Mouse (Mus musculus) A20 (cell line): ENCODE results near the gene Unc5cl.

ENCODE experiments used
- DNase-seq: peaks from one replicate; pipeline ENCODE4 v3.0.0-alpha.2; 2011; ENCODE audit warnings: low read depth, low spot score

The Unc5cl gene

DNA sequence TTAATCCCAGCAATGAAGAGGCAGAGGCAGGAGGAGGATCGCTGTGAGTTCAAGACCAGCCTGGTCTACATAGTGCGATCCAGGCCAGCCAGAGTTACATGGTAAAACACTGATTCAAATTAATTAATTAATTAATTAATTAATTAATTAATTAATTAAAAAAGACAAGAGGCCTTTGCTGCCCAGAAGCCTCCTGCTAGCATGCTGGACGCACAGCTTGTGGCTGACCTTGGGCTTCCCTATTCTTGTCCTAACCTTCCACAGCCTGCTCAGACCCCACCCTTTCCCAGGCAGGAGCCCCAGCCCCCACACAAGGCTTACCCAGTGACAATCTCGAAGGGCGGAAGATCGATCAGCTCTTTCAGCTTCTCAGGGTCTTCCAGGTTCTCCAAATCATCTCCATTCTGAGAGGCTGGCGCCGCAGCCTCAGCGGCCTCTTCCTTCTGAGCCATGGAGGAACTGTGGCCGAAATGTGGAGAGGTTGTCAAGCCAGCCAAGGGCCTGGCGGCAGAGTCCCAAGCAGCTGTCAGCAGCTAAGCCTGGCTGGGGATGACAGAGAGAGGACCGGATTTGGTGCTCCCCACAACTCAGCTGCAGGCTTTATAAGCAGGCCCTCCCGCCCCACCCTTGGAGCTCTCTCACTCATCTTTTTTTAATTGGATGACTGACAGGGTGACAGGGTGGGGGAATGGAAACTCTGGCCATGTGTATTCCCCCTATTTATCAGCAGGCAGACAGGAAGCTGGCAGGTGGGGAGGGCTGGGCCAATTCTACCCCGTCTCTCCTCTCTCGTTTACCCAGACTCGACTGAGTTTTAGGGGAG lies 22.3 kb upstream of the Unc5cl start, which contains the start of gene Apobec2:
TSS of gene Apobec2 (minus strand) at position 773 of the 823 bp plus-strand sequence.
- no peak for DNase-seq

DNA sequence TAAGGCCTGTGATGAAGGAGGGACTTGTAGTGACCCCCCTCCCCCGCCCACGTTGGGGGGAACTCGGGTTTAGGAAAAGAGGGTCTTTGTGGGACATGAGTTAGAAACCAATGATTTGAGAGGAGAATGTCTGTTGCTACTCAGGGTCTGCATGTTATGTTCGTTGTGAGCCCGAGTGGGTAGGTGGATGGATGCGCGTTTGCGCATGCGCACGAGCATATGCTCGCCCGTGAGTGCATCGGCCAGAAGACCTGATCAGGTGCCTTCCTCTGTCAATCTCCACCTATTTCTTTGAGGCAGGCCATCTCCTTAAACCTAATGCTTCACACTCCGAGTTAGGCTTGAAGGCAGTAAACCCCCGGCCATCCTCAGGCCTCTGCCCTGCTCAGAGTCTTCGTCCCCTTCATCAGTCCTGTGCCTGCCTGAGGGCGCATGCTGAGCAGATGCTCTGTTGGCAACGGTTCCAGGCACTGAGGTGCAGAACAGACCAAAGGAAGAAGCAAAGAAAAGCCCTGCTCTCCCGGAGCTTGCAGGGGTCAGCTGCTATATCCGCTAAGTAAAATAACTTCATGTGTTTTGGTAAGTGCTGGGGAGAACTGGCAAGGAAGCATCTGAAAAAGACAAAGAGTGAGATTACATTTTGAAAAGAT lies 21.6 kb upstream of the Unc5cl start:
- no peak for DNase-seq

DNA sequence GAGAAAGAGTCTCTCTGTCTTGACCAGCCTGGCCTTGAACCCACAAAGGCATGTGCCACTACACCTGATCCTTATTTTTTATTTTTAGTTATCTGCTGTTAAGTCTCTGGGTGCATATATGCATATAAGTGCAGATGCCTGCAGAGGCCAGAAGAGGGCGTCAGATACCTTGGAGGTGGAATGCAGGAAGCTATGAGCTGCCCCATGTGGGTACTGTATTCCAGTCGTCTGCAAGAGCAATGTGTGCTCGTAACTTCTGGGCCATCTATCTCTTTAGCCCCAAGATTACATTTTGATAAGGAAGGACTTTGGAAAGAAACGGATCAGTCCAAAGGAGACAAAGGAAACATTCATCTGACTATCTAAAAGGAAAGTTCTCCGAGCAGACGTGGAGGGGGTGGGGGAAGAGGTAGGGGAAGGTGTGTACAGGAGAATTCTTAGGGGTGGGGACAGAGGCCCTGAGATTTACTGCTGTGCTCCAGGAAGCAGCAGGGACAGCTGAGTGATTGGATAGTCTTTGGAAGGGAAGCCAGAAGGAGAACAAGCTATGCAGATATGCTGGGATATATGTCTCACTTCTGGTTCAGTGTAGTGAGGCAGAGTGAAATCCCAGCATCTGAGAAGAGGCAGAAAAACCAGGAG lies 20.9 kb upstream of the Unc5cl start:
- DNase-seq, result no peak

DNA sequence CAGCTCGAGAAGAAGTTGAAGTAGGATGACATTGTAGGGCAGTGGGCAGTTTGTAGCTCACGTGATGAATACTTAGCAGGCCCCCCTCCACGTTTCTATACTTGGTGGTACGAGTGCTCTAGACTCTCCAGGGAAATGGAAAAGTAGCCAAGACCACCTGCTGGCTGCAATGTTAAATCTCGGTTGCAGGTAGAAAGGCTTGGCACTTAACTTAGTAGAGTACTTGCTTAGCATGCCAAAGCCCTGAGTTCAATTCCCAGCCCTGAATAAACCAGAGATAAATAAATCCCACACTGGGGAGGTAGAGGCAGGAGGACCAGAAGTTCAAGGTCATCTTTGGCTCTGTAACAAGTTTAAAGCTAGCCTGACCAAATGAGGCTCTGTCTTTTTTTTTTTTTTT lies 20.2 kb upstream of the Unc5cl start:
- no peak for DNase-seq

DNA sequence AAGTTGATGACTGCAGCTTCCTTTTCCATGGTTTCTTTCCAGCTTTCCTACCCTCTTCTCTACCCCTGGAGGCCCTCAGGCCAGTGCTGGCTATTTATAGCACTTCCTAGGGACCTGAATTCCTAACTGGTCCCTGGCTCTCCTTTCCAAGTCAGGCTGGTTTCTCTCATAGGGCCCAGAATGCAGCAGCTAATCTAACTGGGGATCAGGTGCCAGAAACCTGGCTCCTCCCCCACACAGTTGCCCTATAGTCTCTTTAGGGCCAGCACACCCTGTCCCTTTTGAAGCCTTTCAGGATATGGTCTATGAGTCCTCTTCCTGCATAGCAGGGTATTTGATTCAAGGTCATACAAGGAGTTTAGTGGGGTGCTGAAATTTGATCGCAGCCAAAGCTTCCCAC lies 18.2 kb upstream of the Unc5cl start:
- no peak for DNase-seq

DNA sequence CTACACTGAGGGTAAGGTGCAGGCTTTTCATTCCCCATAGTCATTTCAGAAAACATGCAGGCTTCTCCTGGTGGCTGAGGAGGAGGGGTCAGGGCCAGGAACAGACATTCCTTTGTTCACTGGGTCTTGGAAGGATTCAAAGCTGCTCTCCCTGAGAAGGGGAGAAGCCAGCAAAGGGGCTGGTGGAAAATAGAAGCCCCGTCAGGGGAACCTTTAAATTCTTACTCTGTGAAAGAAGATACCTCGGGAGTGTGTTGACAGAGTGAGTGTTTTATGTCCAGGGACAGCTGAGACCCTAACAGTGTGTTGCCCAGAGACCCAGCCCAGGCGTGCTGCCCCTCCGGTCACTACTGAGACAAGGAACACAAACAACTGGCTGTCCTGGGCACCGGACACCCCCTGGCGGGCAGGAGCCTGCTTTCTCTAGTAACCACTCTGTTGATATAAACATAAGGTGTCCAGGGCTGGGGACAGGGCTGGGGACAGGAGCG lies 17.2 kb upstream of the Unc5cl start:
- DNase-seq, result no peak

DNA sequence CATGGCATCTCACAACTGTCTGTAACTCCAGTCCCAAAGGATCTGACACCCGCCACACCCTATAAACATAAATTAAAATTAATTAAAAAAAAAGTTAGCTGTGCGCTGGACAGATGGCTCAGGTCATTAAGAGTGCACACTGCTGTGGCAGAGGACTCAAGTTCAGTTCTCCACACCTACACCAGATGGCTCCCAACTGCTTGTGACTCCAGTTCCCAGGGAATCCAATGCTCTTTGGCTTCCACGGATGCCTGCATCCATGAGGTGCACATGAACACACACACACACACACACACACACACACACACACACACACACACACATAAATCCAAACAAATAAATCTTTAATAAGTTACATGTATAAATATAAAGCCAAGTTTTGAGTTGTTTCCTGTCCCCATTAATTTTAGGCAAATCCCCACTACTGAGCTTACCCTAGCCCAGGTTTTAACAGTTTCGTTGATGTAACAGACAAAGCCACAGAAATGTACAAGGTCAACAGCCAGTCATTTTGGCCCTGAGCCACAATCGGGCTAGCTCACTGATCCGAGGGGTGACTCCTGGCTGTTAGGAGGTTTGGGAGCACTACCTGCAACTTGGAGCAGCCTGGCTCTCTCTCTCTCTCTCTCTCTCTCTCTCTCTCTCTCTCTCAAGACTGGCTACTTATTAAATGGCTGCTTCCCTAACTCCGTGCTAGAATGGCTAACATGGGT lies 11.8 kb upstream of the Unc5cl start:
- no peak for DNase-seq

DNA sequence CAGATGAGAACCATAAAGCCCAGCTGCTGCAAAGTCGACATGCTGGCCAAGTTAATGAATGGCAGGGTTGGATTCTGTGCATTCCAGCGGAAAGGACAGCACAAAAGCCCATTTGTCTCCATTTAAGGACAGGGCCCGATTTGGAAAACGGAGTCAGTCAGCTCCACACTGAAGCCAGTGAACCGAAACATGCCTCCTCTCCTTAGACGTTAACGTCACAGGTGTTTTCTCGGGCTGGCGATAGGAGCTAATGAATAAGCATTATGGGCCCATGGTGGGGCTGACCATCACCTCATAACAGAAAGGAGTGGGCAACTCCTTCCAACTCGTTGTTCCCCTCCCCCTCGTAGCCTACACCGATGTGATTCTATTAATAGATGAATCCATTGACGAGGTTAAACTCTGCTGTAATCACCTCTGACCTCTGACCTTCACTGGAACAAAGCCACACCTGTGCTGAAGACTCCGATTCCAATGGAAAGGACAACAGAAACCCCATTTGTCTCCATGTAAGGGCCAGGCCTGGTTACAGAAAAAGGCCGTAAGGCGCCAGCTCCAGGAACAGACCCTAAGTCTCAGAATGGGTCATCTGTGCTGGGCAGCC lies 11.1 kb upstream of the Unc5cl start:
- DNase-seq, result no peak

DNA sequence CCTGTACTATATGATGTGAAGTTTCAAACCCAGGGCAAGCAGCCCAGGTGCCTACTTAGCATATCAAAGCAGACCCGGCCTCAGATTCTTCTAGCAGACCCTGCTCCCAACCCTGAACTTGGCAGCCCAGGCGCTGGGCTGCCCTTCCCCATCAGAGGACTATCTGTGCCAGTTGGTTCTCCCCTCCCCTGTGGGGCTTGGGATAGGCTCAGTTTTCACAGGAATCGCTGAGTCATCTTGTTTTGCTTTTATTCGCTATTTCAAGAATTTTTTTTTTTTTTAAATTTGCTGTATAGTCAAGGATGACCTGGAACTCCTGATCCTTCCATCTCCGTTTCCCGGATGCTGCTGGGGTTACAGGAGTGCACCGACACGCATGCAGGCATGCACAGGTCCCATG lies 7.0 kb upstream of the Unc5cl start:
- DNase-seq, result no peak

DNA sequence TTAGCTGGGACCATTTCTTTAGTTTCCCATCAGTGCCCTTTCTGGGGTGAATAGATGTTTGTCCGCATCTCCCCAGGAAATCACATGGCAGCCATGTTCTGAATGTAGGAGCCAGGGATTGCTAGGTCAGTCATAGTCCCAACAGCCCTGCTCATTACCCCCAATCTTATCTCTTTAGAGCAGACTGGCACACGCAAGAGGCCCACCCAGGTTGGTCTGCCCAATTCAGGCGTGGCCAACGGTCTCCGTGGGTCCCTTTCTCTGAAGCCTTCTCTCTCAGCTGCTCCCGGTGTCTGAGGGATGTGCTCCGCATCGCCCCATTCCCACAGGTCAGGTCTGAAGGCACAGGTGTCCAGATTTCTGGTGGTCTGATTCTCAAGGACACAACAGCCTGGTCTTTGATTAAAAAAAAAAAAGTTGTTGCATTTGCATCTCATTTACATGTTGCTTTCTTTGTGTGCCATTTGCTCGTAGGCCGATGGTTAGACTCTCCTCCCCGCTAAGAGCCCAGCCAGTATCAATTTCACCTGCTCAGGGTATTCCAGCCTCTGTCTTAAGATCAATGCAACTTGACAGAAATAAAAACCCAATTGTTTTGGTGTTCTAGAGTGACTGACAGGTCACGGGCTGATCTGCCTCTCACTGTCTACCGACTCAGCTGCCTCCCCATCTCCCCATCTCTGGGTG lies 3.9 kb upstream of the Unc5cl start:
- no peak for DNase-seq

DNA sequence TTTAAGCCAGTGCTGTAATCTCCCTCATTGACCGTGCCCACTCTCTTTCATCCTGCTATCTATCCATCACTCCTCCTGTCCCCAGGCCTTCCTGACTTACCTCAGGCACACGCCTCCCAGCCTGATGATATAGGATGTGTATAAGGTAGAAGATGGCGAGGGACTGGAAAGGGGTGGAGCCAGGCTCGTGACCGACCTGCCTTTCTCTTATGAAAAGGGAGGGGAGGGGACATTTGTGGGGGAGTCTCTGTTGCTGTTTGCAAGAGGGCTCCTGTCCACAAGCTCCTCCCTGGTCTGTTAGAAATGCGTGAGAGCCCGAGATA lies 3.4 kb upstream of the Unc5cl start, which contains the start of gene Tspo2:
TSS of gene Tspo2 (minus strand) at position 170 of the 323 bp plus-strand sequence.
- no peak for DNase-seq

DNA sequence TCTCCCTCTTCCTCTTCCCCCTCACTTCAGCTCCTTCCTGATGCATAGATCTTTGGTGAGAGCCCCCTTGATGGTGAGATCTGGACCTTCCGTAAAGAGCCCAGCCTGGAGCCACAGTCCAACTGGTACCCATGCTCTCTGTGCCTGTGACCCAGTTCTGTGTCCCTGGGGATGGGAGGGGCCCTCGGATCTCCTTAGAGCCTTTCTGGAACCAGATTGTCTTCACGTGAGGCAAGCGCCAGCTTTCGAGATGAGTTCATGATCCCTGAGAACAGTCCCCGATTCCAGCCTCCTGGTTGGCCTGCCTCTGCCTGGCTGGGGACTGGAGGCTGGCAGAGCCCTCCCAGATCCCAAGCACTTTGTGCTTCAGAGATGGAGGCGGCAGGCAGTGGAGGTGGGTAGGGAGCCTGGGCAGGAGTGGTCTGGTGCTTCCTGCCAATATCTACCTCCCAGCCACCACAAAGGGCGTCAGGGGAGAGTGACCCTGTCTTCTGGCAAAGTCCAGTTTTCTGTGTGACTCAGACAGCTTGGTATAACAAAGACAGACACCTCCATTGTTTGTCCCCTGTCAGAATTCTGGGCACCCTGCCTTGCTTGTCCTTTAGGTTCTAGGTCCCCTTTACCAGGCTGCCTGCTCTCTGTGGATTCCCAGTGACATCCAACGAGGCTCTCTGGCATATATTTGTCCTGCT lies 2.8 kb upstream of the Unc5cl start:
- no peak for DNase-seq

DNA sequence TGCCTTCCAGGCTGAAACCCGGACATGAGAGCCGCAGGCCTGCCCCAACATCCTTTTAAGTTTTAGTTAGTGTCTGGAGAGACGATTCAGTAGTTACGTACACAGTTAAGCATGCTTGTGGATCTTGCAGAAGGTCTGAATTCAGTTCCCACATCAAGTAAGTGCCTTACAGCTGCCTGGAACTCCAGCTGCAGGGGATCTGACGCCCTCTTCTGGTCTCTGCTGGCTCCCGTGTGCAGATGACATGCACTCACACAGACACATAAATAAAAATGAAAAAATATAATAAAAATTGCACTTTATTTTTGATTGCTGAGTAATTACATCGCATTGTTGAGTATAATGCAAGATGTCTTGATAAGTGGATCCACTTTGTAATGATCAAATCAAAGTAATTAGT lies 1.2 kb upstream of the Unc5cl start:
- no peak for DNase-seq

DNA sequence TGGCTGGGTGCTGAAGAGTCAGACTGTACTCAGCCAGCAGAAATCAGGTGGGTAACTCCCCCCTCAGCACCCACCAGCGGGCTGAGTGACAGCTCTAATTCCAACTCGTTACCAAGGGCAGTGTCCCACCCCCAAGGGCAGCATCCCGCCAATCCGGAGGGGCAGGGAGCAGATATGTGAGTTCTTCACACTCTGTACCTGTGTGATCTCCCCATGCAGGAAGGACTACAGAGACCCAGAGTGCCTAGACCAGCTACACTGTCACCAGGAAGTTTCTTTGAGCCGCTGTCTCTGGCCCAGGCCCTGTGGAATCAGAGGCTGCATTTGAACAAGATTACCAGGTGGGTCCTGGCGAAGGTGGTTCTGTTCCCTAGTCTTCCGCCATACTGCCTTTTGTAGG lies 511 bp upstream of the Unc5cl start:
- no peak for DNase-seq

DNA sequence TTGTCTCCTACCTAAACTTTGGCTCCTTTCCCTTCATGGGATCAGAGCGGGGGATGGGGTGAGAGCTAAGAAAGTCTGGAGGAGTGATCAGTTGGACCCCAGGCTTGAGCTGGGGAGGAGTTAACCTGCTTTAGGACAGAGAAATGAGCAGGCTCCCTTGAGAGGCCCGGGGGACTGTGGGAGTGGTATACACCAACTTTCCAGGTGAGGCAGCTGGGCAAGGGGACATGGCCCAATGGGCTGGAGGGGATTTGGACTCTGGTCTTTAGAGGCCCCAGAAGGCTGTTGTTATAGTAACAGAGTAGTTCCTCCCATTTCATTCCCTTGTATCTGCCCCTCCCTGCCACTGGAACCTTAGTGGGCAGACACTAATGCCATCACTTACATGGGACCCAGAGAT lies 1.3 kb downstream of the Unc5cl start:
- no peak for DNase-seq

DNA sequence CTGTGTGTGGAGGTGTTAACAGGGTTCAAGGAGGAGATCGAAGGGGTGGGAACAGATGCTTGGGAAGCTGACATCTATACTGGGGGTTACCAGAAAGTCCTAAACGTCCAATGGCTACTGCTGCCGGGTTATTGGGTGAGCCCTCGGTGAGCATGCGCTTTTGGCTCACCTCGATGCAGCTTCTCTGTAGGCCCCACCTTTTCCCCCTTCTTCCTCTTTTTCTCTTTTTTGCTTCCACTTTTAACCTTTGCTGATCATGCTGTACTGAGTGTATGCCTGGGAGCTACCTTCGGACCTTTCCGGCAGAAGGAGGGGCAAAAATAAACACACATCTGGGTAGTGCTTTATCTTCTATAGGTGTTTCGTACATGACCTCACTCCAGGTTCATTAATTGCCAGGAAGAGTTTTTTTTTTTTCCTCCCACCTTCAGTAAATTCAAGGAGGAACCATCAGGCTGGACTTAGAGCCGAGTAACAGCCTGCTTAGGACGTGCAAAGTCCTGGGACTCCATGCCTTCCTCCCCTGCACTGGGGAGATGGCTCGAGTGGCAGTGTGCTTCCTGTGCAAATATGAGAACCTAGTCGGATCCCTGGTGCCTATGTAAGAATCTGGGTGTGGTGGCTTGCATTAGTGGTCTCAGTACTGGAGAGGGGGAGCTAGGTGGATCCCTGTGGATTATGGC lies 3.4 kb downstream of the Unc5cl start:
- DNase-seq, result no peak

DNA sequence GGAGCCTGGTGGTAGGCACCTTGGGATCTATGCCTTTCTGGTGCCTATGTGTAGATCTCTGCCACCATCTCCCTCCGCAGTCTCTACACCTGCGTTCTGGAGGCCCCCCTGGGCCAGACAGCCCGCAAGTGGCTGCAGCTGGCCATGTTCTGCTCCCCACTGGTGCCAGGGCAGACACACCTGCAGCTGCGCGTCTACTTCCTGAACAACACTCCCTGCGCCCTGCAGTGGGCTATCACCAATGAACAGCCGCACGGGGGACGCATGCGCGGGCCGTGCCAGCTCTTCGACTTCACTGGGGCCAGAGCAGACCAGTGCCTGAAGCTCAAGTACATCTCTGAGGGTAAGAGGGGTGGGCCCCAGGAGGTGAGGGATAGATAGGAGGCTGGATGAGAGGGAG lies 7.4 kb downstream of the Unc5cl start:
- no peak for DNase-seq

DNA sequence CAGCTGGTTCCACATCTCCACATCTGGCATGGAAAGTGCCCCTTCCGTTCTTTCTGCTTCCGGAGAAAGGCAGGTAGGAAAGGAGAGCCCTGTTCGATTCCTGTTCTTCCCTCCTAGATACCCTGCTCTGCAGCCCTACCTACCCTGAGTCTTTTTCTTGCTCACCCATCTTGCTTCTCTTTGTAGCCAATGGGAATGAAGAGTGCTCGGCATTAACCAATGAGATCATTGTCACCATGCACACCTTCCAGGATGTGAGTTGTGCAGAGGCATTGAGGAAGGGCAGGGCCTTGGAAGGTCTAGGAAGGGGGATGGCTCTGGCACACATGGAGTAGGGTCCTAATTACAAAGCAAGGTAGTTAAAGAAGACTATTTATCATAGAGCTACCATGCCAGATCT lies 8.7 kb downstream of the Unc5cl start:
- no peak for DNase-seq

DNA sequence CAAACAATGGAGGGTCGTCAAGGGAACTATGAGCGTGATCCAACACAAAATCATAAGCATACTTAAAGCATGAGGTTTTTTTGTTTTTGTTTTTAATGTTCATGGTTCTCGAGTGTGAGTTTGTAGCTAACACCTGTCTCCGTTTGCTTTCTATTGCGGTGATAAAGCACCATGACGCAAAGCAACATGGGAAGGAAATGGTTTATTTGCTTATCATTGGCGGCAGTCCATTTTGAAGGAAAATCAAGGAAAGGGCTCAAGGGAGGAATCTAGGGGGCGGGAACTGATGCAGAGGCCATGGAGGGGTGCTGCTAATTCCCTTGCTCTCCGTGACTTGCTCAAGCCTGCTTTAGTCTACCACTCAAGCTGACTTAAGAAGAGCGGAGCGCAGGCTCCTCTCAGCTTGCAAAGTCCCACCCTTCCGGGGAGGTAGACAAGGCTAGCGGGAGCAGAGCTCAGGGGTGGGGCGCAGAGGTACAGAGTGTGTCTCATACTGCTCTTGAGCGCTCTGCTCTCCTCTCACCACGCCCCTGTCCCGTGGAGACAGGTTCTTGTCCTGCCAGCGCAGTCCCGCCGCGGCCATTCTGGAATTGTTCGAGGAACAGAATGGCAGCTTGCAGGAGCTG lies 12.2 kb downstream of the Unc5cl start:
- DNase-seq, result no peak
